Mouse (Mus musculus) layer of hippocampus, postnatal 14 days (tissue): ENCODE measurements around the gene Dph6. TPM values are rescaled to one million over a fixed set of nuclear protein-coding genes. Genes with fewer than 3 reads are reported as not detected.

ENCODE experiments used
- DNase-seq, 2 experiments: peaks; one replicate each; pipeline ENCODE4 v3.0.0; 2021 to 2022; ENCODE audit warnings: low spot score in 2 of 2, mixed read lengths in 1 of 2
- total RNA-seq, 2 experiments: library from RNA; stranded (reverse); gene quantifications; 2 replicates each; pipeline ENCODE4 v1.2.3; 2021

The Dph6 gene
- total RNA-seq, 2 experiments from 2014 or later, result 16.2 to 16.6 TPM

- DNase-seq, result no peak
Measured at GRCm38 (mm10) chr2:114543000-114543622, 111.7 kb downstream of the Dph6 start.

DNA sequence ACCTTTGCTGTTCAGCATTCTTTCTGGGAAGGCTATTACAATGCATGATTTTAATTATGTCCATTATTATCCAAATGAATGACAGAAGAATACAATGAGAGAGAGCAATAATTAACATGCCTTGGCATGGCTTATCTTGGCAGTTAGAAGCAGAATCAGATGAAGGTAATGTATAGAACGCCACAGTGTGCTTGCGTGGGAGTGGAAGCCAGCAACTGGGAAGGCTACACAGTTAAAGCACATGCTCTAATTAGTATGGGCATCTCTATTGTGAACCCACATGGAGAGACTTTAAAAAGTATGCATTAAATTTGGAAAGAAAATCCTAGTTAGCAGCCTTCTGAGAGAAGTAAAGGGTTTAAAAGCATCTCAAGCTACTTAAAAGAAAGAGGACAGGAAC, 112.4 kb downstream of the Dph6 start:
- no peak for DNase-seq

DNA sequence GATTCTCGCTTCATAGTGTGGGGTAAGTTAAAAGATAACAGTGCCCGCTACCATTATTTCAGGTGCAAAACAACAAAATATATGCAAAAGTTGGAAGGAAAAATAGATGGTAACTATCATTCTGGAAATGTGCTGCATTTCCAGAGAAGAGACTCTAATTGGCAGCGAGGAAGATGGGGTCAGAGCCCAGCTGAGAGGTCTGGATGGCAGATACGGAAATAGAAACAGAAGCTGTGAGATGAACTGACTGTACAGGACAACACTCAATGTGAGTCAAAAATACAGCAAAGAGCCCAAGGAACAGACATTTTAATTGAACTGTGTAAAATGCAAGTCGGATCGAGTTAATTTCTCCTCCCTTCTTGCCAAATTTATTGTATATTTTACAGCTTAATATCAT, 114.3 kb downstream of the Dph6 start:
- no peak for DNase-seq

- no peak for DNase-seq
Measured at GRCm38 (mm10) chr2:114536032-114536431, 118.7 kb downstream of the Dph6 start.

- DNase-seq, result no peak
Measured at GRCm38 (mm10) chr2:114531010-114531756, 123.6 kb downstream of the Dph6 start.

- no peak for DNase-seq
Measured at GRCm38 (mm10) chr2:114520414-114520813, 134.3 kb downstream of the Dph6 start.

GRCm38 (mm10) chr2:114519907-114520306, 134.9 kb downstream of the Dph6 start:
- DNase-seq, result no peak

- DNase-seq, result no peak
Measured at GRCm38 (mm10) chr2:114492398-114492797, 162.4 kb downstream of the Dph6 start.

- DNase-seq, result peak in 1 of 2 experiments; percentile 20
Measured at GRCm38 (mm10) chr2:114491907-114492306, 162.9 kb downstream of the Dph6 start.

DNA sequence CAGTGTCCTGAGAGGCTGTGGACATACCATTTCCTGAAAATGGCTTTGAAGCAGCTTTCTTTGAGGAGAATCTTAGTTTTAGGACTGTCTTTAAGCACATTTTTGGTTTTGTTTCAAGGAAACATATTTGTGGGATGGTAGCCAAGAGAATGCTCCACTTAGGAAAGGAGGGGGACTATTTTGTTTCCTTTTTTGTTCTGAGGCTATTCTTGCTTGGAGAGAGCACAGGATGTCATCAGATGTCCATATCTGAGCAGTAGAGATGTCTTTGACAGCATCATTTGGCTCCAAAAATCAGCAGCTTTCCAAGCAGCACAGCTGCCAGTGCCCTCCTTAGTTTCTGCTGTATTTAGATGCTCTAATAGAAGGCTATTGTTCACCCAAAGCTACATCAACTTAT, 167.8 kb downstream of the Dph6 start:
- DNase-seq, result no peak
